Mouse (Mus musculus) heart, embryonic 10.5 days (tissue): ENCODE measurements around the gene Gm49322. TPM values are rescaled to one million over a fixed set of nuclear protein-coding genes. Genes with fewer than 3 reads are reported as not detected.
A peak's percentile ranks its signal among the peaks of the same experiment; 100 is the strongest.
"Not testable (repeated sequence)": the region's sequence is repeated elsewhere in the genome, so short reads cannot be mapped to it uniquely, and the experiment has no call there.

Source experiments
- DNase-seq: peaks from one replicate; pipeline ENCODE4 v3.0.0-alpha.2; 2017; ENCODE audit warnings: low spot score
- H3K27ac ChIP-seq: fragments of 300-500 bp; sonication (generic); 2 replicates; pipeline ENCODE4 v1.5.1; 2016; ENCODE audit warnings: mild to moderate bottlenecking
- H3K27me3 ChIP-seq: fragments of 300-500 bp; sonication (generic); 2 replicates; pipeline ENCODE4 v1.6.1; 2016; ENCODE audit warnings: mild to moderate bottlenecking; ENCODE audit not compliant: poor library complexity, insufficient read depth, severe bottlenecking
- H3K36me3 ChIP-seq: fragments of 300-500 bp; sonication (generic); 2 replicates; pipeline ENCODE4 v1.6.1; 2016; ENCODE audit warnings: mild to moderate bottlenecking, moderate library complexity
- H3K4me1 ChIP-seq: fragments of 300-500 bp; sonication (generic); 2 replicates; pipeline ENCODE4 v1.6.1; 2016; ENCODE audit warnings: mild to moderate bottlenecking
- H3K4me3 ChIP-seq: fragments of 300-500 bp; sonication (generic); 2 replicates; pipeline ENCODE4 v1.5.1; 2016; ENCODE audit warnings: mild to moderate bottlenecking, moderate library complexity
- H3K9me3 ChIP-seq: fragments of 300-500 bp; sonication (generic); 2 replicates; pipeline ENCODE4 v1.6.1; 2016; ENCODE audit warnings: mild to moderate bottlenecking, moderate library complexity
- whole genome bisulfite sequencing: fragments of 180-500 bp; shearing (Covaris S2); methylation state at CpG from one replicate; pipeline ENCODE4 v1.1.7; 2016; 5-methylcytosine and 5-hydroxymethylcytosine counted together
- polyA plus RNA-seq: library from polyadenylated mRNA; unstranded; fragments of >200 nt; fragmentation: Nextera tagmentation; extraction: Ambion mirVana; gene quantifications from 2 replicates; pipeline ENCODE4 v1.2.1, GENCODE M21; 2016

Gm49322 gene
- polyA plus RNA-seq, 1 experiment from 2014 or later, result 3.5 TPM

DNA sequence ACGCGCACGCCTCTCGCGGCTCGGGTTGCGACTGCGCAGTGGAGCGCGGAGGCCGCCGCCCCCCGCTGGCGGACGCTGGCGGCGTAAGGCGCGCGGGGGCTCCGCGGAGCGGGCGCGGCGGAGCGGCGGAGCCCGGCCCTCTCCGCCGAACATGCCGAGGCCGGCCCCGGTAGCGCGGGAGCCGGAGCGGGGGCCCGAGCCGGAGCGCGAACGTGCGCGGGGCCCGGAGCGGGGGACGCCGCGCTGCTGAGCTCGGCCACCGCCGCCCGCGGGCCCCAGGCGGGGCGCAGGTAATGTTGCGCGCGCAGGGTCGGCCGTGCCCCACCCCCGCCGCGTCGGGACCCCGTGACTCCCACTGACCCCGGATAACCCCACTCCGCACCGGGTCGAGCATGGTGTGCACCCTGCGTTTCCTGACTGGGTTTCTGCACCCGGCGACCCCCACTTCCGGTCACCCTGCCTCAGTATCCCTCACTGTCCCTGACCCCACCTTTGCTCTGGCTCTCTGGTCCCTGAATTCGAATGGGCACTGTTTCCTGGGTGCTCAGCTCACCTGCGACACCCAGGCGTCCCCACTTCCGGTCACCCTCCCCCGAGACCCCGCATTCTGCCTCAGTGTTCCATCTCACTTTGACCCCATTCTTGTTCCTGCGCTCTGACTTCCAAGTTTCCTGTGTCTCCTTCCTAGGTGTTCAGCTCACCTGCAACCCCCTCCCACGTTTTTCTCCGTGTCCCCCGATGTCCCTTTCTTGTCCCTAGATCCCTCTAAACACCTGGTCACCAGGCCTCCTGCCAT, 17.0 kb downstream of the Gm49322 start, which contains the start of gene Csnk1g2:
TSS of gene Csnk1g2 (plus strand) at position 178 of the 796 bp plus-strand sequence.
- Histone ChIP-seq H3K9me3 (no peaks in the 10 kb centered on the region), H3K4me1 (peaks cover 62% of the 10 kb centered on the region), H3K36me3 (peaks cover 7% of the 10 kb centered on the region; the same call in 1 of the 2 replicates), H3K27me3 (no peaks in the 10 kb centered on the region), H3K27ac (peak within 1 kb of the TSS; percentile 96), H3K4me3 (peak within 1 kb of the TSS; percentile 91)
- peak; percentile 84 for DNase-seq
- WGBS, result 2% methylated on average over 85 of the region's 85 CpGs

DNA sequence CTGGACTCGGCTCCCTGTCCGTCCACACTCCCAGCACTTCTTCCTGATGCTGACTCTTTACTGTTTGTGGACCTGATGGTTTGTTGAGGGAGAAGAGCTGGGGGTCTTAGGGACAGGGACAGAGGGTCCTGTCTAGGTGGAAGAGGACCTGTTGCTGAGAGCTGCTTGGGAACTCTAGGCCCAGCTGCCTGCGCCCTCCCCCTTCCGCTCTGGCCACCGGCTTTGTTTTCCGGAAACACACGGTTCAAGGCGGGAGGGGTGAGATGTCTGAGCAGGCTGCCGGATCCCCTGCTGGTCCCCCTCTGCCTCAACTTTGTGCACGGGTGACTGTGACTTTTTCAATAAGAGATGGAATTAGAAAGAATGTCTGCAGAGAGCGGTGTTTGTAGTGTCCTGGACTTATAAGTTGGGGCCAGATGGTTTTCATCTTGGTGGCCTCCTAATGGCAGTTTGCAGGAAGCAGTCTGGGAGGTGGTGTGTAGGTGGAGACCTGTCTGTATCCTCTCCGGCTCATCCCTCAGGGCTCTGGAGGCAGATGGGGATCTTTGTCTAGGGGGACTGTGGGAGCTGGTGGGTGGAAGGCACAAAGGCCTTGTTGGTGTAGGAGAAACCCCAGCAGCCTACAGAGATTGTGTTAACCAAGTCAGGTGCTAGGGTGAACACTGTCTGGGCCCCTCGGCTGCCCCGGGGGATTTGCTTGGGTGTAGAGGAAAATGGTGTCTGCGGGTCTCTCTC, 17.8 kb downstream of the Gm49322 start:
- peaks cover 7% of the 10 kb centered on the region; the same call in 1 of the 2 replicates for H3K36me3 ChIP-seq
- DNase-seq, result peak; percentile 87
- no peaks in the 10 kb centered on the region for H3K27me3 ChIP-seq
- WGBS, result 17% methylated on average over 15 of the region's 15 CpGs
- H3K9me3 ChIP-seq, result no peaks in the 10 kb centered on the region
- peak overlapping the region; percentile 91 for H3K4me3 ChIP-seq
- peaks cover 69% of the 10 kb centered on the region for H3K4me1 ChIP-seq
- peak overlapping the region; percentile 96 for H3K27ac ChIP-seq

DNA sequence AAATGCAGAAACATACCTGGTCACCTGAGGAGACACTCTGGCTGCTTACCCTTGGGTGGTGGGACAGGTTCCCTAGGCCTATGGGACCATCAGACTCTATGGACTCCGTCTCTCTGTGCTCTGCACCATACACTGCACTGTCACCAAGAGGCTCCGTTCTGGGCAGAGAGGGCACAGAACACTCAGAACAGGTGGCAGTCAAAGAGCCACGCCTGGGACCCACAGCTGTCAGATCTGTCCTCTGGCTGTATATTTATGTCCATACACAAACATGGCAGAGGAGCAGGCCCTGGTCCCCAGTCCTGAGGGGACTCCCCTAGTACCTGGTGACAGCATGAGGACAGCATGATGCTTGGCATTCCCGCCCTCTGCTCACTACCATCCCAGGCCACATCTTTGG, 19.9 kb downstream of the Gm49322 start:
- Histone ChIP-seq H3K9me3 (no peaks in the 10 kb centered on the region), H3K27ac (0 out of 2 replicates have a peak overlapping the region, but pooled peaks have one; percentile 17), H3K4me1 (peaks cover 81% of the 10 kb centered on the region), H3K4me3 (no peak overlapping the region), H3K36me3 (peaks cover 14% of the 10 kb centered on the region), H3K27me3 (no peaks in the 10 kb centered on the region)
- WGBS, result 85% methylated on average over 4 of the region's 4 CpGs
- no peak for DNase-seq

DNA sequence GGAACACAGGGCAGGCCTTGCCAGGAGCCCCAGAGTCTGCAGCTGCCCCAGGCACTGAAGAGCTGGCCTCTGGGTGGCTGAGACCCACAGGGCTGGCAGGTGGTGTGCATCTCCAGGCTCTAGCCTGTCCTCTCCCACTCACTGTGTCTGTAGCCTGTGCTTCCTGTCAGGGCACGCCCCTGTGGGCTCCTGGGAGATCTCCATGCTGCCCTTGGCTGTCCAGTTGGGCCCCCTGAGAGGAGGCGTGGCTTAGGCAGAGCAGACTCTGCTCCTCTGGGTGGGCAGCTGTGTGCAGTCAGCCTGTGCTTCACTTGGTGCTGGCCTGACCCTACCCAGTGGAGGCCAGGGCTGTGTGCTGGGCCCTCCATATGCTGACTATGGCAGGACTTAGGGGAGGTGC, 21.9 kb downstream of the Gm49322 start:
- Histone ChIP-seq H3K9me3 (no peaks in the 10 kb centered on the region), H3K4me1 (peaks cover 81% of the 10 kb centered on the region), H3K4me3 (no peak overlapping the region), H3K36me3 (peaks cover 23% of the 10 kb centered on the region), H3K27ac (peak overlapping the region; percentile 53; the same call in 1 of the 2 replicates), H3K27me3 (no peaks in the 10 kb centered on the region)
- WGBS, result 23% methylated on average over 2 of the region's 2 CpGs
- peak; percentile 92 for DNase-seq

DNA sequence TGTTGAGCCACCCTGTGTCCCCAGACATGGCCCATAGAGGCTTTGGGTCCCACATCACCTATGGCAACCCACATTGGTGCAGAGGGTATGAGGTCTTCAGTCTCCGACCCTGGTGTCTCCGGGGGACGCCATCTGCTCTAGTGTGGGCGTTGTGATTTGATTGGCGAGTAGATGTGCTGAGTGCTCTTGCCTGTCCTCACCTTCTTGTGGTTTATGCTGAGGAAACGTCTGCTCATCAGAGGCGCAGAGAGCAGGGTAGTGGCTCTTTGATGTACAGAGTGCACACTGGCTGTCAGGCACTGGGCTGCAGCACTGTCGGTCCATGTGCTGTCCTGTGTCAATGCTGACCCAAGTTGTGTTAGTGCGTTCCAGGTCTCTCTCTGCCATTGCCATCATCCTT, 23.1 kb downstream of the Gm49322 start:
- no peaks in the 10 kb centered on the region for H3K9me3 ChIP-seq
- WGBS, result 77% methylated on average over 9 of the region's 9 CpGs
- peak overlapping the region; percentile 56; the same call in 1 of the 2 replicates for H3K27ac ChIP-seq
- peaks cover 74% of the 10 kb centered on the region for H3K4me1 ChIP-seq
- no peak for DNase-seq
- H3K4me3 ChIP-seq, result no peak overlapping the region
- peaks cover 28% of the 10 kb centered on the region for H3K36me3 ChIP-seq
- H3K27me3 ChIP-seq, result no peaks in the 10 kb centered on the region

DNA sequence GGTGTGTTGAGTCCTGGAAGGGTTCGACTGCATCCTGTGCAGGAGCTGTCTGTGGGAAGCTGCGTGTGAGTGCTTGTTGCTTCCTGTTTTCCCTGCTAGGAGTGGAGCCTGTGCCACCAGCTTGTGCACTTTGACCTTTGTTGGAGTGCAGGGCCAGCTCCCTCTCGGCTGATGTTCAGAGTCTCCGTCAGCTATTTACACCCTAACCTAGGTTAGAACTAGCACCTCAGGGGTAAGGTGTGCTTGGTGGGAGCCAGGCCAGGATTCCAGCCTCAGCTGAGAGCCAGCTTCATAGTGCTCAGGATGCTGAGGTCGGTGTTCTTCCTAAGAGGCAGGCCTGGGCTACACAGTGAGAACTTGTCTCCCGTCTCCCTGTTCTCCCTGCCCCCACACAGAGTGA, 29.5 kb downstream of the Gm49322 start:
- Histone ChIP-seq H3K27me3 (no peaks in the 10 kb centered on the region), H3K9me3 (no peaks in the 10 kb centered on the region), H3K36me3 (peaks cover 83% of the 10 kb centered on the region), H3K4me3 (no peak overlapping the region), H3K4me1 (peaks cover 18% of the 10 kb centered on the region), H3K27ac (no peak overlapping the region)
- no peak for DNase-seq
- 85% methylated on average over 6 of the region's 6 CpGs for WGBS

DNA sequence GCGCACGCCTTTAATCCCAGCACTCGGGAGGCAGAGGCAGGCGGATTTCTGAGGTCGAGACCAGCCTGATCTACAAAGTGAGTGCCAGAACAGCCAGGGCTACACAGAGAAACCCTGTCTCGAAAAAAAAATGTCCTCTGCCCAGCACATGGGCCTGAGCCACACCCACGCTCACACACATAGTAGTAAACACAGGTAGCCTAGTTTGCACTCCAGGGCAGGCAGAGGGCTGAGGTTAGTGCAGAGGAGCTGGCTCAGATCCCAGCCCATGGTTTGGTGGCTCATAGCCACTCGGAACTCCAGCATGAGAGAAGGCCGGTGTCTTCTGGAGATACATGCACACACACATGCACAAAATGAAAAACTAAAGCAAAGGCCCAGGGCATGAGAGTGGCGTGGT, 41.1 kb downstream of the Gm49322 start:
- H3K27ac ChIP-seq, result no peak overlapping the region
- no peak for DNase-seq
- no peaks in the 10 kb centered on the region for H3K9me3 ChIP-seq
- peaks cover 80% of the 10 kb centered on the region for H3K36me3 ChIP-seq
- peaks cover 12% of the 10 kb centered on the region for H3K4me1 ChIP-seq
- H3K4me3 ChIP-seq, result no peak overlapping the region
- no peaks in the 10 kb centered on the region for H3K27me3 ChIP-seq
- 90% methylated on average over 10 of the region's 10 CpGs for WGBS

DNA sequence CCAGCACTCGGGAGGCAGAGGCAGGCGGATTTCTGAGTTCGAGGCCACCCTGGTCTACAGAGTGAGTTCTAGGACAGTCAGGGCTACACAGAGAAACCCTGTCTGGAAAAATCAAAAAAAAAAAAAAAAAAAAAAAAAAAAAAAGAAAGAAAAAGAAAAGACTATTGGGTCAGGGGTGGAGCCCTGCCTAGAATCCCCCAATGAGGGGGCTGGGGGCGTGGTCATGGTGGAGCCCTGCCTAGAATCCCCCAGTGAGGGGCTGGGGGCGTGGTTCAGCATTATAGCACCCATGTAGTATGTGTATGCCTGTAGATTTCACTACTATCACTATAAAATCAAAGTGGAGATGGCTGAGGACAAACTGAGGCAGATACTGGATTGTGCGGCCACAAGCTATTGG, 44.1 kb downstream of the Gm49322 start:
- not testable (repeated sequence) for H3K4me3 ChIP-seq, DNase-seq, H3K9me3 ChIP-seq, H3K27me3 ChIP-seq, H3K27ac ChIP-seq
- Histone ChIP-seq H3K4me1 (peaks cover 31% of the 10 kb centered on the region), H3K36me3 (peaks cover 54% of the 10 kb centered on the region)
- 83% methylated on average over 6 of the region's 6 CpGs for whole genome bisulfite sequencing

DNA sequence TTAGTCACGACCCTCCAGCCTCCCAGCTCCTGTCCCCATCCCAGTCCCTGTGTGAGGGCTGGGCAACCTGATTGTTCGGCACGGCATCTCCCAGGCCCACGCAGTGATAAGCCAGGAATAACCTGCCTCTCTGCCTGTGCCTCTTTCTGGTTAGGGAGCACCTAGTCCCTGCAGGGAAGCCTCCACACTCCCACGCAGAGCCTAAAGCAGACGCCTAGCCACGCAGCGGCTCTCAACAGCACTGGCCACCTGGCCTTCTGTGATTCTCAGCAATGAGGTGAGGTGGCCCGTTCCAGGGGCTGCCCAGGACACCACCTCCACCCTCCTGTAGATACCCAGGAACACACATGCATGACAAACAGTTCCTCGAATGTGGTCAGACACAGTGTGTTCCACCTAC, 44.6 kb downstream of the Gm49322 start:
- Histone ChIP-seq H3K27ac (no peak overlapping the region), H3K4me1 (peaks cover 35% of the 10 kb centered on the region), H3K27me3 (no peaks in the 10 kb centered on the region), H3K36me3 (peaks cover 49% of the 10 kb centered on the region), H3K9me3 (no peaks in the 10 kb centered on the region), H3K4me3 (no peak overlapping the region)
- DNase-seq, result no peak
- 76% methylated on average over 10 of the region's 10 CpGs for WGBS

DNA sequence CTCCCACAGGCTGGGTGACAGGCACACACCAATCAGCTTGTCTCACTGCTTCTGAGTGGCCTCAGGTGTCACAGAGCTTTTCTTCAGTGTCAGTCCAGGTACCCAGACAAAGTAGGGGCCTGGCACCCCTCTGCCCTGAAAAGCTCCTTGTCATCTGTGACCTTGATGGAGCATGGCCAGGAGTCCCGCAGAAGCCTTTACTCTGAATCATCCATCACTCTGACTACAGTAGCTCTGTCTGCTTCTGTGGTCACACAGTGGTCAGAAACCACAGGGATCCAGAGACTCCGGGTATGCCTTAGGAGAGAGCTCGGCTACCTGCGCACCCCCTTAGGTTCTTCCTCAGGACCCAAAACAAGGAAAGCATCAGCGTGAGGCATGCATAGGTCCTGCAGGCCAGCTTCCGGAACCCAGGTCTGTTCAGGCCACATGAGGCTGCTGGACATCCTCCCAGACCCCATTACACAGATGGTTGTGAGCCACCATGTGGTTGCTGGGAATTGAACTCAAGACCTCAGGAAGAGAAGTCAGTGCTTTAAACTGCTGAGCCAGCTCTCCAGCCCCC, 47.4 kb downstream of the Gm49322 start:
- H3K9me3 ChIP-seq, result no peaks in the 10 kb centered on the region
- peaks cover 21% of the 10 kb centered on the region for H3K36me3 ChIP-seq
- no peak overlapping the region for H3K4me3 ChIP-seq
- peaks cover 51% of the 10 kb centered on the region for H3K4me1 ChIP-seq
- H3K27ac ChIP-seq, result no peak overlapping the region
- WGBS, result 83% methylated on average over 6 of the region's 6 CpGs
- H3K27me3 ChIP-seq, result no peaks in the 10 kb centered on the region
- DNase-seq, result no peak

DNA sequence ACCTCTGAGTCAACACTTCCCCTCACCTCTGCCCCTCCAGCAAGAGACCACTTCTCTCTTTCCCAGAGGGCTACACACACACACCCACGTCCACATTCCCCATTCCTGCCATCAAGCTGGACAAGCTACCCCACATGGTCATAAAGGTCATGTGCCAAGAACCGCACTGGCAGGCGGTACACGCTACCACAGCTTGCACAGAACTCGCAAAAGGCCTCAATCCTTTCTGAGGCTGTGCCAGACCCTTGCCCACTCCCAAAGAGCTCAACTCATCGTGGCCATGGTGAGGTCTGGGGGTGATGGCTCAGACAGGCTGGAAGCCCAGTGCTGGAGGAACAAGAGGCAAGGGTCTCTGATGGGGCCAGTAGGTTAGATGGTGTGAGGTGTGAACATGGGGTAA, 49.0 kb downstream of the Gm49322 start:
- Histone ChIP-seq H3K9me3 (no peaks in the 10 kb centered on the region), H3K27me3 (no peaks in the 10 kb centered on the region), H3K36me3 (peaks cover 7% of the 10 kb centered on the region; the same call in 1 of the 2 replicates), H3K4me3 (peak overlapping the region; percentile 79), H3K27ac (no peak overlapping the region), H3K4me1 (peaks cover 49% of the 10 kb centered on the region)
- DNase-seq, result no peak
- 88% methylated on average over 6 of the region's 6 CpGs for whole genome bisulfite sequencing

DNA sequence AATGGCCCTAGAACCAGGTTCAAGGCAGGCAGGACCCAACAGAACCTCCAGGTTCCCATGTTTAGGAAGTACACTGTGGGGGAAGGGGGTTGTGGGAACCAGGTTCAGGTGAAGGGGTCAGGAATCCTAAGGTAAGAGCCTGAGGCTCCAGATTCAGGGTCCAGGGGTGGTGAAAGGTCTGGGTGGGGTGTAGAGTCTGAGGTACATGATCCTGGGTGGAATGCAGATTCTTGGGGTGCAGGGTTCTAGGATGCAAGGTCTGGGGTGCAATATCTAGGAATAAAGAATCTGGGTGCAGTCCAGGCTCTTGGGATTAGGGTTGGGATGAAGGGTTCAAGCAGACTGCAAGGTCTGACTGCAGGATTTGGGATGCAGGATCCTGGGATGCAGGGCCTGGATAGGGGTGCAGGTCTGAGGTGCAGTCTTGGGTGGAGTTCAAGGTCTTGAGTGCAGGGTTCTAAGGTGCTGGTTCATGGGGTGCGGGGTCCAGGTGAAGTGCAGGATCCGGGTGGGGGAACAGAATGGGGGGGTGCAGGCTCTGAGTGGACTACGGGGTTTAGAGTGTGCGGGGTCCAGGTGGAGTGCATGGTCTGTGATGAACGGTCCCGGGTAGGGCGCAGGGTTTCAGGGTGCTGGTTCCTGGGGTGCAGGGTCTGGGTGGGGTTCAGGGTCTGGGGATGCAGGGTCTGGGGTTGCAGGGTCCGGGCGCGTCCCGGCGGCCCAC, 49.7 kb downstream of the Gm49322 start:
- Histone ChIP-seq H3K27me3 (no peaks in the 10 kb centered on the region), H3K4me3 (peak overlapping the region; percentile 79), H3K9me3 (no peaks in the 10 kb centered on the region), H3K36me3 (peaks cover 7% of the 10 kb centered on the region; the same call in 1 of the 2 replicates), H3K27ac (peak overlapping the region; percentile 96), H3K4me1 (peaks cover 45% of the 10 kb centered on the region)
- 4% methylated on average over 12 of the region's 12 CpGs for WGBS
- no peak for DNase-seq
